Mouse (Mus musculus): ENCODE measurements at regions not wholly inside any gene's neighbourhood (a gene's known extent, or its start where the extent isn't known, plus 50 kb on each side); places are given as distances from the start of the nearest gene placed in this dataset.

DNA sequence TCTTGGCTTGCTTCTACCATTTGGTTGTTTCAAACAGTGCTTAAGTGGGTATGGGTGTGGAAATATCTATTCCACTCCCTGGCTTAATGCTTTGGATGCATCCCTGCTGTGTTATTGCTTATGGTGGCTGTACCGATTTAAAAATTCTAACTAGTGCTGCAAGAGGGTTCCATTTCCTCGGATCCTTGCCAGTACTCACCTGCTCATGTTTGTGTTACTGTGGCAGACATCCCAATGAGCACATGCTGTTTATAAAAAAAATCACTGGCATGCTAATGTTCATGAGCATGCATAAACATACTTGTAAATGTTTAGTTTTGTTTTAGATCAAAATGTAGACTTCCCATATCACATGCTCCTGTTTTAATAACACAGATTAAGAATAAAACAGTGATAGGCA lies 285.6 kb upstream of the Ddhd1 start:
- Histone ChIP-seq H3K4me3 (replicated peaks) (no peak overlapping the region), H3K9me3 (no peaks in the 10 kb centered on the region), H3K27ac (no peak overlapping the region), H3K4me2 (no peak overlapping the region), H3K27me3 (no peaks in the 10 kb centered on the region), H3K4me1 (no peaks in the 10 kb centered on the region), H3K9ac (no peak overlapping the region), H3K36me3 (replicated peaks) (no peaks in the 10 kb centered on the region)
- WGBS = 81% methylated on average over 2 of the region's 2 CpGs
- no peak for ATAC-seq (ENCODE audit: low FRiP score)

DNA sequence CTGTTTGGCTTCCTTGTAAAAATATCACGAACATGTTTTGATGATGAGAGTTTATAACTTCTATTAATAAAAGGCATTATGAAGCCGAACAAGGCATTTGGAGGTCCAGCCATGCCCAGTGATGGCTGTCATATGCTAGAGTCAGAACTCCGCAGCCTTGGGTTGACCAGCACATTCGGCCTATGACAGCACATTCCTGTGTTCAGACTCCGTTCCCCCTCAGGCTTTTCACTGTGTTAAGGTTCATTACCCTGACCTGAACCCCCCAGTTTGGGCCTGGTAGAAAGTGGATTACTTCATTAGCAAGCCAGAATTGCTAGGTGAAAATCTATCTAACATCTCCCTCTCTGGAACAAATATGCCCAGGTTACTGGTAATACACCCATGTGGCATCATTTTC lies 286.2 kb upstream of the Ddhd1 start:
- Histone ChIP-seq H3K9me3 (no peaks in the 10 kb centered on the region), H3K4me3 (replicated peaks) (no peak overlapping the region), H3K4me2 (no peak overlapping the region), H3K4me1 (no peaks in the 10 kb centered on the region), H3K27ac (no peak overlapping the region), H3K36me3 (replicated peaks) (no peaks in the 10 kb centered on the region), H3K9ac (no peak overlapping the region), H3K27me3 (no peaks in the 10 kb centered on the region)
- no peak for ATAC-seq (ENCODE audit: low FRiP score)
- 80% methylated on average over 5 of the region's 5 CpGs for WGBS

DNA sequence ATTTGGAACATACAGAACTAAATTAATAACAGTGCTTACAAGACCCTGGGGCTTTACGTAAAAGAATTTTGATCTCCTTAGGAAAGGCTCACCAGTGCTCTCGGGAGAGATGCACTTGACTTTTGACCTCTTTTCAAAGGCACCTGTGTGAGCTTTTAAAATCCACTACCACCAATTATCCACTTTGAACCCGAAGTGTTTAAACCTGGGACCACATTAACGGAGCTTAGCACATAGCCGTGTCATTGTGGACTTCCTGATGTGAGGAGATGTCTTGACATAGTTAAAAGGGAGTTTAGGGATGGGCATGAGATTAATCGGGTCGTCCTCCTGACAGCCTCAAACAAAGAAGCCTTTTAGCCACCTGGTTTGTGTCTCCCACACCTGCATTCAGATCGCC lies 286.6 kb upstream of the Ddhd1 start:
- no peak overlapping the region for H3K4me2 ChIP-seq
- H3K4me1 ChIP-seq = no peaks in the 10 kb centered on the region
- H3K9me3 ChIP-seq = no peaks in the 10 kb centered on the region
- H3K36me3 ChIP-seq (replicated peaks) = no peaks in the 10 kb centered on the region
- 47% methylated on average over 8 of the region's 8 CpGs for WGBS
- H3K27ac ChIP-seq = no peak overlapping the region
- H3K27me3 ChIP-seq = no peaks in the 10 kb centered on the region
- H3K9ac ChIP-seq = no peak overlapping the region
- ATAC-seq (ENCODE audit: low FRiP score) = no peak
- no peak overlapping the region for H3K4me3 ChIP-seq (replicated peaks)

DNA sequence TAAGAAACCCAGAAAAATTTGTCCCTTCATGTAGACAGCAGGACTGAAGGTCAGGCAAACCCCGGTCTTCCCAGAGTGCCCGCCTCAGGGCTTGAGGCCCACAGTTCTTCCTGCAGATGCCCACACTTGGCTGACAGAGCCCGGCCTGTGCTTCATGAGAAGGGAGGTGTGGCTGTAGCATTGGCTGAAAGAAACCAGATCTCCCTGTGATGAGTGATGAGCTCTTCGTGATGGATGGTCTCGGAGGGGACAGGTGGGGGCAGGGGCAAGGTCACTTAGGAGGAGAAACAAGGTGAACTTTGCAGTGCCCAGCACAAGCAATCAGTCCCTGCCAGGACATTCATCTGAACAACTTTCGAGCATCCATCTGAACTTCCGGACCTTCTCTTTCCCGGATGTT lies 298.7 kb upstream of the Ddhd1 start:
- Histone ChIP-seq H3K9ac (no peak overlapping the region), H3K4me2 (no peak overlapping the region), H3K27ac (no peak overlapping the region), H3K27me3 (no peaks in the 10 kb centered on the region), H3K9me3 (no peaks in the 10 kb centered on the region), H3K4me1 (no peaks in the 10 kb centered on the region), H3K36me3 (replicated peaks) (no peaks in the 10 kb centered on the region), H3K4me3 (replicated peaks) (no peak overlapping the region)
- 93% methylated on average over 8 of the region's 8 CpGs for WGBS
- ATAC-seq (ENCODE audit: low FRiP score) = no peak

DNA sequence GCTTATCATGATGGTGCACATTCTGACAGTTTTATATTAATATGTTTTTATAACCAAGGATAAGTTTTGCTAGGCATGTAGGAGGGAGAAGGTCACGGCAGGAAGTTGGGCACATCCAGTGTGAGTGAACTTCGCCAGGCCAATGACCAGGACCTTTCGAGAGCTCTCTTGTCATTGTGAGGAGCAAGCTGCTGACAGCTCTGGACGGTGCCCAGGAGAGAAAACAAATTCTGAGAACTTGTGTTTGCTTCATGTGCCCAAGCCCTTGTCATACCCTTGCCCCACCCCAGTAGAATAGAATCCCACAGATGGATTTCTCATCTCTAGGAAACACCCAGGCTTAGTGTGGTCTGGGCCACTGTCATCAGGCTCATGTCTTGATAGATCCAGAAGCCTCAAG lies 304.5 kb upstream of the Ddhd1 start:
- WGBS = 91% methylated on average over 4 of the region's 4 CpGs
- no peak overlapping the region for H3K27ac ChIP-seq
- H3K36me3 ChIP-seq (replicated peaks) = no peaks in the 10 kb centered on the region
- H3K9me3 ChIP-seq = no peaks in the 10 kb centered on the region
- no peak for ATAC-seq (ENCODE audit: low FRiP score)
- H3K27me3 ChIP-seq = no peaks in the 10 kb centered on the region
- no peaks in the 10 kb centered on the region for H3K4me1 ChIP-seq
- H3K4me3 ChIP-seq (replicated peaks) = no peak overlapping the region
- no peak overlapping the region for H3K9ac ChIP-seq
- H3K4me2 ChIP-seq = no peak overlapping the region

DNA sequence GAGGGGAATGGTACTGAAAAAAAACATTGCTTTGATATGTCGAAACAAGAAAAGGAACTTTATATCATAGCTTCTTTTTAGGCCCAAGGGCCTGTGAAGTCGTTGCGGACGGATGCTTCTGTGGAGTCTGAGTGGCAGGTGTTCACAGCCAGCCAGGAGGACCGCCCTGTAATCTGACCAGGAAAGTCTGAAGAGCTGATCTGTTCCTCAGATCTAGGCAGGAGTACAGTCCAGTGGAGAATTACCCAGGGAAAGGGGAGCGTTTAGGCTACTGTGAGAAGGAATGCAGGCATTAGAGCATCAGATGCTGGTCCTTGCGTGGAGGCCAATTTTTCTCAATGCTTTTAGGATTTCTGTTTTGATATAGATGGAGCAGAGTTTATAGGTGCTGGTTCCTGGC lies 306.1 kb upstream of the Ddhd1 start:
- 82% methylated on average over 7 of the region's 7 CpGs for WGBS
- Histone ChIP-seq H3K4me3 (replicated peaks) (no peak overlapping the region), H3K9me3 (no peaks in the 10 kb centered on the region), H3K27ac (no peak overlapping the region), H3K27me3 (no peaks in the 10 kb centered on the region), H3K4me2 (no peak overlapping the region), H3K4me1 (no peaks in the 10 kb centered on the region), H3K36me3 (replicated peaks) (no peaks in the 10 kb centered on the region), H3K9ac (no peak overlapping the region)
- no peak for ATAC-seq (ENCODE audit: low FRiP score)

DNA sequence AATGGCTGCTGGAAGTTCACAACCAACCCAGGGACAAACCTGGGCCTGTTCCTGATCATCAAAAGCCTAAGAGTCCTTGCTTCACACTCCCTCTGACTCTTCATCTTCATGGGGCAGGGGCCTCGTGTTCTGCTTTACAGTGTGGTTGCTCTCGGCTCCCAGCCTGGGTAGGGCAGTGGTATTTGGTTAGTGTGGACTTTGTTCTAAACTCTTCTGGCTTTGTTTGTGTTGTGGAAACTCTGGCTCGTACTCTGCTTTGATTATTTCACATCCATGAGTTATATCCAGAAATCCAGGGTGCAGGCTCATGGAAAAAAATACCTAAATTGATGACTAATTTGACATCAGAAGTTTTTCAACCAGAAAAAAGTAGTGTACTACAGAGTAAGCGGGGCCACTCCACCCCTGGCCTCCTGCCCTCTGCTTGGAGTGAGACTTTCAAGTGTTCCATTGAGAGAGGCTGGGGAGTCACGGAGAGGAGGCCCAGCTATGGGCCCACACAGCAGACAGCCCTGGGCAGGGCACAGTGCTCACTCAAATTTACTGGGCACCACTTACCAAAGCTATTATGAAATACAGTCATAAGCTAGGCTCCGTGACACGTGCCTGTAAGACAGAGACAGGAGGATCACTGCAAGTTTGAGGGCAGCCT lies 325.4 kb upstream of the Ddhd1 start:
- Histone ChIP-seq H3K27ac (no peak overlapping the region), H3K4me2 (no peak overlapping the region), H3K9me3 (no peaks in the 10 kb centered on the region), H3K27me3 (no peaks in the 10 kb centered on the region), H3K4me3 (replicated peaks) (no peak overlapping the region), H3K9ac (no peak overlapping the region), H3K36me3 (replicated peaks) (no peaks in the 10 kb centered on the region), H3K4me1 (no peaks in the 10 kb centered on the region)
- 80% methylated on average over 7 of the region's 7 CpGs for WGBS
- no peak for ATAC-seq (ENCODE audit: low FRiP score)

DNA sequence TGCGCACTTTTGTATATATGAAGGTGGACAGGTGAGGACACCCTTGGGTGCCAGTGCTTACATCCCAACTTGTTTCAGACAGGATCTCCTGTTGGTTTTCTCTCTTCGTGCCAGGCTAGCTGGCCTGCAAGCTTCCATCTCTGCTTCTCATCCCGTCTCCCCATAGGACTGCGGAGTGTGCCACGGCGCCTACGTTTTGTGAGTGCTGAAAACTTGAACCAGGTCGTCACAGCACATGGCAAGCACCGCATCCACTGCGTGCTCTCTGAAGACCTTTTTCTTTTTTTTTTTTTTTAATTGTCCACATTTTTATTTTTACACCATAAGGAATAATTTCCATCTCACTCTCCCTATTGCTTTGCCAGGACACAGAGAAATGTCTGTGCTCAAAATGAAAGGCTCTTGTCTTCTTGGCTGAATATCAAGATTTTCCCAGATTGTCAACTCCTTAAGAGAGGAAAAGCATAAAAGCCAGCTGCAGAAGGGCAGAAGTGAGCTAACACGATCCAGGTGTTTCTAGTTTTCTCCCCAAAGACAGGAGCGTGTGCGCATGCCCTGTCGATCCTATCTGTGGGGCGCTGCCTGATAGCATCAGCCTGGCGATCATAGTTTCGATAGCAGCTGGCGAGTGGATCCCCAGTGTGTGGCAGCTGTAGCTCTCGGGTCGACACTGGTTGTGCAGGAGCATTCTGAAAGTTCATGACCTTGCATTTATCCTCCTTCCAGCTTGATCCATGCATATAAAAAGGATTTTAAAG lies 326.4 kb upstream of the Ddhd1 start:
- Histone ChIP-seq H3K4me1 (no peaks in the 10 kb centered on the region), H3K4me3 (replicated peaks) (no peak overlapping the region), H3K4me2 (no peak overlapping the region), H3K9ac (no peak overlapping the region), H3K9me3 (no peaks in the 10 kb centered on the region), H3K27me3 (no peaks in the 10 kb centered on the region), H3K36me3 (replicated peaks) (no peaks in the 10 kb centered on the region), H3K27ac (no peak overlapping the region)
- ATAC-seq (ENCODE audit: low FRiP score) = no peak
- WGBS = 88% methylated on average over 20 of the region's 20 CpGs

DNA sequence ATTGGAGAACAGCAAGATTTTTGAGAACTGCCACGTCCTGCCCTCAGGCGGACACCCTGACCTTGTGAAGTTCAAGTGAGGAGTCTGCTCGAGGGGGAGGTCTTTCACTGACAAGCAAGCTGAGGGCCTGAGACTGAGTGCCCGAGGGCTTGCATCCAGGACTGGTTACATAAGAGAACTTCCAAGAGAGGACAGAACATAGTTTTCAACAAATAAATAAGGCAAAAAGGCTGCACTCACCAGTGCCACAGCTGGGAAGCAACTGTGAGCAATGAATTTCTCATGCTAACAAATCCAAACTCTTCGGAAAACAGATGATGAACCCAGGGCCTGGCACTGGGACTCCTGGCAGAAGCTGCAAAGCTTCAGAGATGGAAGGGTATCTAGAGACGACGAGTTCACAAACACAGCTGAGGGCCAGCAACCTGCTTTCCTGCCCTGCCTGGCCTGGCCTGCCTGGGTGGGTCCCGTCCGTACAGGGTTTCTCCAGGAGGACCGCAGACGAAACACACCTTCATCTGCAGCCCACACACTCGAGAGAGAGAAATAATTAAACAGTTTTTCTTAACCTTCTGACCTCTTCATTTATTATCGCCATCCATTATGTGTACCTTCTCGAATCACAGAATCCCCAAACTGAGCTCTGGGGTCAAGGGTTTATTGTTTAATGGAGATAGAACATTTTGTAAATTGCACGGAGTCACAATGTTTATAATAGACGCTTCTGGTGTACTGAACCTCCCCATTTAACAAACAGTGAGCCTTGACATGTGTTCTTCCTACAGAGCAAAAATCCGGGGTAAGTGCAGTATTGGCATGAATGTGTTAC lies 334.3 kb upstream of the Ddhd1 start:
- Histone ChIP-seq H3K4me1 (no peaks in the 10 kb centered on the region), H3K9me3 (no peaks in the 10 kb centered on the region), H3K4me2 (no peak overlapping the region), H3K36me3 (replicated peaks) (no peaks in the 10 kb centered on the region), H3K27ac (no peak overlapping the region), H3K4me3 (replicated peaks) (no peak overlapping the region), H3K27me3 (no peaks in the 10 kb centered on the region), H3K9ac (no peak overlapping the region)
- no peak for ATAC-seq (ENCODE audit: low FRiP score)
- 75% methylated on average over 17 of the region's 17 CpGs for WGBS

DNA sequence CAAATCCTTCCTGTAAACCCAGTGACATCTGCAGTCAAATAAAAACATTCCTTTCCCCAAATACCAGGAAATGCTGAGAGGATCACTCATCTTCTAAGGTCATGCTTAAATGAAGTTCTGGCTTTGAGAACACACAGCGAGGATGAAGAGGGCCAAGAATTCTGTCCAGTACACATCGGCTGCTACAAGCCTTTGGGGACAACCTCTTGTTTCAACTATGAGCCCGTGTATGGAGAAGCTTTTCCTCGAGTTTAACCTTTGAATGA lies 334.9 kb upstream of the Ddhd1 start:
- ATAC-seq (ENCODE audit: low FRiP score) = no peak
- H3K4me2 ChIP-seq = no peak overlapping the region
- H3K27ac ChIP-seq = no peak overlapping the region
- no peaks in the 10 kb centered on the region for H3K36me3 ChIP-seq (replicated peaks)
- H3K9me3 ChIP-seq = no peaks in the 10 kb centered on the region
- no peaks in the 10 kb centered on the region for H3K27me3 ChIP-seq
- no peaks in the 10 kb centered on the region for H3K4me1 ChIP-seq
- no peak overlapping the region for H3K4me3 ChIP-seq (replicated peaks)
- no peak overlapping the region for H3K9ac ChIP-seq
- WGBS = 79% methylated on average over 4 of the region's 4 CpGs

DNA sequence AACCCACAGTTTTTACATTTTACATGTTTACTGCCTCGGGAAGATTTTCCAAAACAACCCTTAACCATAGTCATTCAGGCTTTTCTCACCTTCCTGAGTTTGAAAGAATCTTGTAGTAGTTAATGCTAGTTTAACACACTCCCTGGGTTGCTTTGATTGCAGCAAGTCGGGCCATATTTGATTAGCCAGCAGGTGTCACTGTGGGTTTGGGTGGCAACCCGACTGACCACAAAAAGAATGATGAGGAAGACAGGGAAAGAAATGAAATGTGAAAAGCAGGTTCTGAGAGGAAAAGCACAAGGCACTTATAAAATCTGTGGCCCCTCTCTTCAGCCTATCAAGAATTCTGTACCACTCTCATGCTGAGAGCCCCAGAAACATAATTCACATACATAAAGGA lies 335.7 kb upstream of the Ddhd1 start:
- Histone ChIP-seq H3K9ac (no peak overlapping the region), H3K4me2 (no peak overlapping the region), H3K4me1 (no peaks in the 10 kb centered on the region), H3K27me3 (no peaks in the 10 kb centered on the region), H3K36me3 (replicated peaks) (no peaks in the 10 kb centered on the region), H3K4me3 (replicated peaks) (no peak overlapping the region), H3K27ac (no peak overlapping the region), H3K9me3 (no peaks in the 10 kb centered on the region)
- no peak for ATAC-seq (ENCODE audit: low FRiP score)
- WGBS = 15% methylated on average over 3 of the region's 3 CpGs

DNA sequence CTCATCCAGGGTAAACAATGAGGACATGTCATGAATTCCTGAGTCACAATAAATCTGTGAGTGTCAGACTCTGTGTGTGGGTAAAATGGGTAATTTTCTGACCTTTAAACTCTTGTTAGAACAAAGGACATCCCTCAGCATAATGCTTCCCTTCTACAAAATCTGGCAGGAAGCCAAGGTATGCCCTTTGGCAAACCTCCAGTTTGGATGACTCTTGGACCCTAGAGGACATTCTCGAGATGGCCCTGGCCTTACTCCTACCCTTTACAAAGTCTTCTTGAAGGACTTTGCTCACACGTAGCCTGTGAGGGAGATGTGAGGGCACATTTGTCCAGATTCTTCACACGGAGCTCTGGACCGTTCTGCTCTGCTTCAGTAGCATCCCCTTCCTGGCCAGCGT lies 338.8 kb upstream of the Ddhd1 start:
- no peak for ATAC-seq (ENCODE audit: low FRiP score)
- H3K9me3 ChIP-seq = no peaks in the 10 kb centered on the region
- no peak overlapping the region for H3K27ac ChIP-seq
- no peak overlapping the region for H3K9ac ChIP-seq
- no peaks in the 10 kb centered on the region for H3K4me1 ChIP-seq
- H3K27me3 ChIP-seq = no peaks in the 10 kb centered on the region
- H3K4me2 ChIP-seq = no peak overlapping the region
- no peaks in the 10 kb centered on the region for H3K36me3 ChIP-seq (replicated peaks)
- 75% methylated on average over 5 of the region's 5 CpGs for WGBS
- H3K4me3 ChIP-seq (replicated peaks) = no peak overlapping the region

DNA sequence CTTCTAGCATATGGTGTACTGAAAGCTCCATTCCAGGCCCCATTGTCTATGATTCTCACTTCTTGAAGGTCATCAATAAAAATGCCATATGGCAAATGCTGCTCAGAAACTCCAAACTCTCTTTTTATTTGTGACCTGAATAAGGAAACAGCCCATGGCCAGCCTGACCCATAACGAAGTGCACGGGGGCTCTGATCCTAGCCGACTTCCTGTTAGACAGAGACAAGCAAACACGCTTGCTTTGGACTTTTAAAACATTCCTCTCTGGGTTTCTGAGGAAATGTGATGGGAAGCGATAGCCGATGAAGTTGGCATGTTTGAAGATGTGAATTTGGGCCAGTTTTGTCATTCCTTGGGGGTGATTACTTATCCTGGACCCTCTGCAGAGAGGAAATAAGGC lies 346.1 kb upstream of the Ddhd1 start:
- Histone ChIP-seq H3K4me2 (no peak overlapping the region), H3K36me3 (replicated peaks) (no peaks in the 10 kb centered on the region), H3K4me3 (replicated peaks) (no peak overlapping the region), H3K27me3 (no peaks in the 10 kb centered on the region), H3K4me1 (no peaks in the 10 kb centered on the region), H3K27ac (no peak overlapping the region), H3K9me3 (no peaks in the 10 kb centered on the region), H3K9ac (no peak overlapping the region)
- WGBS = 85% methylated on average over 6 of the region's 6 CpGs
- ATAC-seq (ENCODE audit: low FRiP score) = no peak

All from forebrain, embryonic 12.5 days (tissue).